Mouse (Mus musculus) ES-E14 (cell line): ENCODE measurements around the gene Gm17617. TPM values are rescaled to one million over a fixed set of nuclear protein-coding genes. Genes with fewer than 3 reads are reported as not detected.

Source experiments
- DNase-seq: peaks from one replicate; pipeline ENCODE4 v3.0.0-alpha.2; 2013; ENCODE audit warnings: low read depth, low spot score
- H3K27ac ChIP-seq: 2 replicates; pipeline ENCODE4 v1.5.1; 2012; ENCODE audit warnings: low read depth, mild to moderate bottlenecking, low read length, moderate library complexity, mixed read lengths; ENCODE audit not compliant: poor library complexity, insufficient read depth, severe bottlenecking
- H3K36me3 ChIP-seq: 2 replicates; pipeline ENCODE4 v1.6.1; 2012; ENCODE audit warnings: mild to moderate bottlenecking, low read length, moderate library complexity, mixed read lengths; ENCODE audit not compliant: control insufficient read depth, poor library complexity, insufficient read depth, severe bottlenecking
- H3K4me1 ChIP-seq, 2 experiments: fragments of 150-350 bp in 1 of 2; sonication (generic) in 1 of 2; 2 replicates each; pipeline ENCODE4 v1.6.1; 2012; ENCODE audit warnings: low read length in 2 of 2, mild to moderate bottlenecking in 1 of 2, mixed read lengths in 1 of 2; ENCODE audit not compliant: control insufficient read depth in 2 of 2, insufficient read depth in 2 of 2, poor library complexity in 1 of 2
- H3K4me3 ChIP-seq, 2 experiments: fragments of 150-350 bp in 1 of 2; sonication (generic) in 1 of 2; 2 replicates each; pipeline ENCODE4 v1.5.1; 2012; ENCODE audit warnings: low read length in 2 of 2, low read depth in 1 of 2, mild to moderate bottlenecking in 1 of 2, mixed read lengths in 1 of 2; ENCODE audit not compliant: insufficient read depth in 1 of 2, poor library complexity in 1 of 2, severe bottlenecking in 1 of 2
- H3K9ac ChIP-seq: 2 replicates; pipeline ENCODE4 v1.6.1; 2012; ENCODE audit warnings: low read depth, mild to moderate bottlenecking, low read length, mixed read lengths; ENCODE audit not compliant: poor library complexity, insufficient read depth, severe bottlenecking
- H3K9me3 ChIP-seq: fragments of 150-350 bp; sonication (generic); 2 replicates; pipeline ENCODE4 v1.6.1; 2012; ENCODE audit warnings: low read depth, mild to moderate bottlenecking, low read length; ENCODE audit not compliant: control insufficient read depth, insufficient read depth
- CHD2 ChIP-seq: IDR thresholded peaks from 2 replicates; pipeline ENCODE4 v1.6.1; 2014; ENCODE audit warnings: mild to moderate bottlenecking, low read depth, low read length, inconsistent platforms
- HCFC1 ChIP-seq: IDR thresholded peaks from 2 replicates; pipeline ENCODE4 v1.6.1; 2012; ENCODE audit warnings: low read length, inconsistent platforms, borderline replicate concordance; ENCODE audit not compliant: insufficient read depth
- MAFK ChIP-seq: IDR thresholded peaks from 2 replicates; pipeline ENCODE4 v1.6.1; 2014; ENCODE audit warnings: mild to moderate bottlenecking, low read depth, low read length, inconsistent platforms; ENCODE audit not compliant: insufficient read depth
- ZC3H11A ChIP-seq: IDR thresholded peaks from 2 replicates; pipeline ENCODE4 v1.6.1; 2012; ENCODE audit warnings: low read depth, mild to moderate bottlenecking, inconsistent platforms, low read length, borderline replicate concordance
- ZNF384 ChIP-seq: IDR thresholded peaks from 2 replicates; pipeline ENCODE4 v1.6.1; 2012; ENCODE audit warnings: low read depth, low read length, inconsistent platforms
- in situ Hi-C, 2 experiments: fragments of 600-800 bp; cut with MboI; formaldehyde crosslinking; loops; one replicate each; pipeline ENCODE4 v1.15.1; 2025; ENCODE audit warnings: low sequenced_read_pairs in 2 of 2, inconsistent platforms in 1 of 2; ENCODE audit not compliant: unreplicated experiment in 2 of 2
- total RNA-seq: library from RNA; depleted of rRNA; stranded (reverse); fragments of 300-350 nt; gene quantifications from 2 replicates; pipeline ENCODE4 v1.2.3, GENCODE M21; 2012

Gene Gm17617
- total RNA-seq, 1 experiment: not detected

- in situ Hi-C loops: no loop called here
- DNase-seq: no peak
- H3K36me3 ChIP-seq: no peaks in the 10 kb centered on the region
- H3K27ac ChIP-seq: no peak overlapping the region
- no peak overlapping the region for H3K9ac ChIP-seq
- peak overlapping the region; percentile 15 to 37; a peak in 2 of 4 replicates for H3K4me3 ChIP-seq
- peaks cover 2 to 11% of the 10 kb centered on the region in 2 experiments; a peak in 2 of 4 replicates for H3K4me1 ChIP-seq
- no peaks in the 10 kb centered on the region for H3K9me3 ChIP-seq
- no peak for TF ChIP-seq HCFC1
- TF ChIP-seq ZNF384: no peak
- no peak for TF ChIP-seq MAFK
- no peak for TF ChIP-seq CHD2
- TF ChIP-seq ZC3H11A: no peak
Observed at GRCm38 (mm10) chr13:55171517-55172335, 38.4 kb upstream of the Gm17617 start.

GRCm38 (mm10) chr13:55168958-55169369 is 35.6 kb upstream of the Gm17617 start:
- in situ Hi-C loops: no loop called here
- DNase-seq: no peak
- Histone ChIP-seq H3K36me3 (no peaks in the 10 kb centered on the region), H3K9ac (peak overlapping the region; percentile 16; the same call in 1 of the 2 replicates), H3K4me1 (peaks cover 2 to 15% of the 10 kb centered on the region in 2 experiments; a peak in 2 of 4 replicates), H3K27ac (no peak overlapping the region), H3K4me3 (peak overlapping the region; percentile 33 to 43; a peak in 2 of 4 replicates), H3K9me3 (no peaks in the 10 kb centered on the region)
- no peak for TF ChIP-seq CHD2
- no peak for TF ChIP-seq ZC3H11A
- TF ChIP-seq MAFK: no peak
- TF ChIP-seq ZNF384: no peak
- TF ChIP-seq HCFC1: no peak

- TF ChIP-seq MAFK (no peak), ZNF384 (no peak), ZC3H11A (no peak), HCFC1 (no peak), CHD2 (no peak)
- H3K4me3 ChIP-seq: no peak overlapping the region
- no peaks in the 10 kb centered on the region for H3K9me3 ChIP-seq
- DNase-seq: no peak
- peaks cover 2 to 15% of the 10 kb centered on the region in 2 experiments; a peak in 2 of 4 replicates for H3K4me1 ChIP-seq
- in situ Hi-C loops: no loop called here
- no peak overlapping the region for H3K27ac ChIP-seq
- H3K36me3 ChIP-seq: no peaks in the 10 kb centered on the region
- no peak overlapping the region for H3K9ac ChIP-seq
Observed at GRCm38 (mm10) chr13:55168255-55168654, 34.9 kb upstream of the Gm17617 start.

- in situ Hi-C loops: no loop called here
- H3K36me3 ChIP-seq: no peaks in the 10 kb centered on the region
- DNase-seq: no peak
- H3K9ac ChIP-seq: no peak overlapping the region; the same call in 1 of the 2 replicates
- H3K9me3 ChIP-seq: no peaks in the 10 kb centered on the region
- H3K27ac ChIP-seq: no peak overlapping the region
- peaks cover 2 to 15% of the 10 kb centered on the region in 2 experiments; a peak in 2 of 4 replicates for H3K4me1 ChIP-seq
- TF ChIP-seq ZC3H11A: no peak
- TF ChIP-seq MAFK: no peak
- TF ChIP-seq HCFC1: no peak
- TF ChIP-seq ZNF384: no peak
- TF ChIP-seq CHD2: no peak
- peak overlapping the region in 1 of 2 experiments; percentile 43; a peak in 1 of 4 replicates for H3K4me3 ChIP-seq
Observed at GRCm38 (mm10) chr13:55167798-55168197, 34.5 kb upstream of the Gm17617 start.
